Mouse (Mus musculus): ENCODE results near the gene Cmip.

Cmip gene

DNA sequence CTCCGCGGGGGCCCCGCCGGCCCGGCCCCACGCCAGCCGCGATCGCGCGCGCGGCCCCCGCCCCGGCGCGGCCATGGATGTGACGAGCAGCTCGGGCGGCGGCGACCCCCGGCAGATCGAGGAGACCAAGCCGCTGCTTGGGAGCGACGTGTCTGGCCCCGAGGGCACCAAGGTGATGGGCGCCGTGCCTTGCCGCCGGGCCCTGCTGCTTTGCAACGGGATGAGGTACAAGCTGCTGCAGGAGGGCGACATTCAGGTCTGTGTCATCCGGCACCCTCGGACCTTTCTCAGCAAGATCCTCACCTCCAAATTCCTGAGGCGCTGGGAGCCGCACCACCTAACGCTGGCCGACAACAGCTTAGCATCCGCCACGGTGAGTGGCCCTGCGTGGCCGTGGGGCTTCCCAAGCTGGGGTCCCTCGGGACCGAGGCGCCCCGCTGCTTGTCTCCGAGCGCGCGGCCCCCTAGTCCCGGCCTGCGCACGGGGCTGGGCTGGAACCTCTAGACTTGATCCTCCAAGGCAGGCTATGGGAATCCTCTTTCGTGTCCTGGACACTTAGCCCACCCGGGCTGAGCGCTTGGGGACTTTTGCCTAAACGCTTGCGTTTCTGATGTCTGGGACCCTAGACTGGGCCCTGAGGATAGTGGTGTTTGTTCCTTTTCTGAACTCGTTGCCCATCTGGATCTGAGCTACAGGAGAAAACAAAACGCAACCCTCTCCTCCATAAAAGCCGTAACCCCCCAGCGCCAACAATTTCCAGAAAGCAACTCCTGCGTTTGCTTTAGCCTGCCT lies at the start of gene Cmip:
TSS of gene Cmip (plus strand) at position 36 of the 792 bp plus-strand sequence.
- peak; percentile 48 for DNase-seq

DNA sequence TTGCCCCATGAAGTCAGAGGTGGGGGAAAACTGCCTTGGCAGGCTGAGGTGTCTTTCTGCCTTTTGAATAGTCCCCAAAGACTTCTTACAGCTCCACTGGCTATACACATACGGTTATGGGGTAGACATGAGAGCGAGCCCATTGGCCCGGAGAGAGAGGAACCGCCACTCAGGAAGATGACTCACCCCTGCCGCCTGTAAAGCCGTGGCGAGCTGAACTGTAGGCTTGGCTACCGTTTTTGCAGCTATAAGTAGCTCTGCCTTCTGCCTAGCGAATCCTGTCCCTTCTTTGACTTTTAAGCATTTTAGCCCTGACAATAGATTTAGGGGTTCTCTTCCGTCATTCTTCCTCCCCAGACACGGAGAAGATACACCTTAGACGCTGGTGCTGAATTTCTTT lies 47.7 kb upstream of the Cmip start:
- no peak for DNase-seq

DNA sequence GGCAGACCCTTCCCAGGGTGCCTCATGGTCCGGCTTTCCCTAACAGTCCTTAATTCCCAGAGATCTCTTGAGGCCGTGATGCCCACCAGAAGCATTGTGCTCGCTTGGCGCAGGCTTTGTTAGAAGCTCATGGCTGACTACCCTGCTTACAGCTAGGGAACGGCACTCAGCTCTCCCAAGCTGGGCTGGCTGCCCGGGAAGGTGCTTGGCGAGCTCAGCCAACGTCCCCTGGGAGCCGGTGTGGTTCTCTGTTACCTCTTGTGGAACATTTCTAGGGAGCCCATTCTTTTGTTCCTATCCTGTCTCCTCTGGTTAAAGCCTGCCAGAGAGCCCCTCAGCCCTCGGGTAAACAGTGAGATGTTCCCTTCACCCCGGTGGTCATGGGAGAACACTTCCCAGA lies 44.8 kb upstream of the Cmip start:
- DNase-seq, result no peak

DNA sequence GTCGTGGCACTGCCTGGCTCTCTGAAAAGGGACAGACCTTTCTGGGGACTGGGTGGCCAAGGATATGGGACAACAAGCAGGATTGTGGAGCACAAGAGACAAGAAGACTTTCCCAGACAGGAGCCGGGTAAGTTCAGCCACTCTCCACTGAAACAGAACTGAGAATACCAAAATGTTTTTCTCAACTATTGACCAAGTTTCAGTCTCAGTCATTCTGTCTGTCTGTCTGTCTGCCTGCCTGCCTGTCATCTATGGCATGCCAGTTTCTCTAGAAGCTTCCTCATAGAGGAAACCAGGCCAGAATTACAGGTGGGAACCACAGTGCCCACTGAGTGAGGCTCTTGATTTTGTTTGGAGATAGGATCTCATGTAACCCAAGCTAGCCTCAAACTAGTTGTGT lies 39.1 kb upstream of the Cmip start:
- no peak for DNase-seq

DNA sequence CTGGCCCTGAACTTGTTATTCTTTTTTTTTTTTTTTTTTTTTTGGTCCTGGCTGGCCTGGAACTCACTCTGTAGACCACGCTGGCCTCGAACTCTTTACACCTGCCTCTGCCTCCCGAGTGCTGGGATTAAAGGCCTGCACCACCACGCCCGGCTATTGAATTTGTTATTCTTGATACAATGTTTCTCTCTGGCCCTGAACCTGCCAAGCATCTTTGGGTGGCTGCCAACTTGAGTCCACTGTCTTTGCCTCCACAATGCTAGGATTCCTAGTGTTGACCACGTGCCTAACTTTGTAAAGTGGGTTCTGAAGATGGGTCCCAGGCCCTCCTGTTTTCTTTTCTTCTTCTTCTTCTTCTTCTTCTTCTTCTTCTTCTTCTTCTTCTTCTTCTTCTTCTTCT lies 34.5 kb upstream of the Cmip start:
- DNase-seq, result no peak

DNA sequence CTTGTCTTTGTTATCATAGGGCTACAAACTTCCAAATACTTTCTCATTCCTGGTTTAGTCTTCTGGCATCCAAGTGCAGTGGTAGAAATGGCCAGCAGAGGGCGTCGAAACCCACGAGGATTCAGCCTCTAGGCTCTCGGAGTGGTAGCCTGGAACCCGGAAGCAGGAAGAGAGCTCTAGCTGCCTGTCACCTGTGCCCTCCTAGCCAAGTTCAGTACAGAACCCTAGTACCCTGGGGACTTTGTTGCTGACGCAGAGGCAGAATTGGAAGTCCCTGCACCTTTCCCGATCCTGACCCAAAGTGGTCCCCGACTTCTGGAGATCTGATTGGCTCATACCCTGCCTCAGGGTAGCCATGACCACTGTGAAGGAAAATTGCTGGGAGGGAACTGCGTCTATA lies 32.2 kb upstream of the Cmip start:
- DNase-seq, result peak; percentile 81

DNA sequence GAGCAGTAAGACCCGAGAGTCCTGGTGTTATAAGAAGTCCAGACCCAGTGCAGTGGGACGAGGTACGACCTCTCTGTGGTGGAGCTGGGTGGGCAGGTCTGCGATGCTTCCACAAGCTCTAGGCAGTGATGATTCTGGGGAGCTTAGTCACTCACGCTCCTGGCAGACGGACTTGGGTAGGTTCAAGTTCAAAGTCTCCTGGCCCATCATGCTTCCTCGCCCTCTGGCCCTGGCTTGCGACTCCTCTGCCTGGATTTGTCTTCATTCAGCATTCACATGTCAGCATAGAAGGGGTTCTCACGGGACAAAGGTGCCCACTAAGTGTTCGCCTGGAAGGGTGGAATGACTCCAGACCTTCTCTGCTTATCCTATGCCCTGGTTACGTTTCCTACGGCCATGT lies 30.6 kb upstream of the Cmip start:
- DNase-seq, result no peak

DNA sequence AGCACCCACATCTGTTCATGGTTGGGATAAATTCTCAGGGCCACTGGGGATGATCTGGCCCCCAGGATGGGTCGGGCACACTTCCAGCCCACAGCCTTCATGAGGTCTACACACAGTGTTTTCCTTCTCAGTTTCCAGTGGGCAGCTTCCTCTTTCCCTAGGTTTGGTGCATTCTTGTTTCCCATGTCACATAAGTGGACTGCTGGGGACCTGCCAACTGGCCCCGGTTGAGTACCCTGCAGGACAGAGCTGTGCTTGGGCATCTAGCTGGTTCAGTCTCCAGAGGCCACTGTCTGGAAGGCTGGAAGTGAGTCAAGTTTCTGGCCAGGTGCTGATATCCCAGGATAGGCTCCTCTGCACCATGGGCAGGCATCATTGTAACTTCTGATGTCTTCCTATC lies 29.5 kb upstream of the Cmip start:
- no peak for DNase-seq

DNA sequence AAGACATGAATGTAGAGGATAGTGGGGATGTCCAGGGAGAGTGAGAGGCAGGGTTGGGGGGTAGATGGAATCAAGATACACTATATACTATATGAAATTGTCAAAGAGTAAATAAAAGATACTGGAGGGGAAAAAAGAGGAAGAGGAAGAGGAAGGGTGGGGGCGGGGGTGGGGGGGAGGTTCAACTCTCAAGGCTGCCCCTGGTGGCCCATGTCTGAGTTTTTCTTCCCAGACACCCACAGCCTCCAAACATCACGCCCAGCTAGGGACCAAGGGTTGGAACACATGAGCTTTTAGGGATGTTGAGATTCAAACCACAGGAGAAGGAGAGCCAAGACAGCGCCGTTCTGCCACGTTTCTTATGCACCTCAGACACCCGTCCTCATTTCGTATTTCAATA lies 23.7 kb upstream of the Cmip start:
- DNase-seq, result no peak

DNA sequence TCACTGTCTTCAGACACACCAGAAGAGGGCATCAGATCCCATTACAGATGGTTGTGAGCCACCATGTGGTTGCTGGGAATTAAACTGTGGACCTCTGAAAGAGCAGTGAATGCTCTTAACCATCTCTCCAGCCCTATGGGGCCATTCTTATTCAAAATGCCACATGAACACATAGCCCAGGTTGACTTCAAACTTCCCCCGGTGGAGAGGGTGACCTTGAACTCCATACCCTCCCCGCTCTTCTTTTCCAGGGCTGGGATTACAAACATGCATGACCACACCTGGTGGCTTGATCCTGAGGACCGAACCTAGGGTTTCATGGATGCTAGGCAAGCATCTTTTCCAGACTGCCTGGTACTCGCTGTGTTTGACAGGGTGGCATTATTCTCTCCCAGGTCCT lies 20.3 kb upstream of the Cmip start:
- DNase-seq, result no peak

DNA sequence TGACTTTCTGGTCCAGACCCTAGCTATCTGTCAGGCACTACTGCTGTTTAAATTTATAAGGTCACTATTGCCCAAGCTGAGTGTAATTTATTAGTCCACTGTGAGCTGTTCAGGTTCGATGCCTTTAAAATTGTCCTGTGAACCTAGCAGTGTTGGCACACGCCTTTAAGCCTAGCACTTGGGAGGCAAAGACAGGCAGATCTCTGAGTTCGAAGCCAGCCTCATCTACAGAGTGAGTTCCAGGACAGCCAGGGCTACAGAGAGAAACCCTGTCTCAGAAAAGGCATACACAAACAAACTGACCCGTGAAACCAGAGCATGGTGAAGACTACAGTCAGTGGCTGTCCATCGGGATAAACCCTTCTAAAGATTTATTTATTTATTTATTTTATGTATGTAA lies 16.5 kb upstream of the Cmip start:
- no peak for DNase-seq

DNA sequence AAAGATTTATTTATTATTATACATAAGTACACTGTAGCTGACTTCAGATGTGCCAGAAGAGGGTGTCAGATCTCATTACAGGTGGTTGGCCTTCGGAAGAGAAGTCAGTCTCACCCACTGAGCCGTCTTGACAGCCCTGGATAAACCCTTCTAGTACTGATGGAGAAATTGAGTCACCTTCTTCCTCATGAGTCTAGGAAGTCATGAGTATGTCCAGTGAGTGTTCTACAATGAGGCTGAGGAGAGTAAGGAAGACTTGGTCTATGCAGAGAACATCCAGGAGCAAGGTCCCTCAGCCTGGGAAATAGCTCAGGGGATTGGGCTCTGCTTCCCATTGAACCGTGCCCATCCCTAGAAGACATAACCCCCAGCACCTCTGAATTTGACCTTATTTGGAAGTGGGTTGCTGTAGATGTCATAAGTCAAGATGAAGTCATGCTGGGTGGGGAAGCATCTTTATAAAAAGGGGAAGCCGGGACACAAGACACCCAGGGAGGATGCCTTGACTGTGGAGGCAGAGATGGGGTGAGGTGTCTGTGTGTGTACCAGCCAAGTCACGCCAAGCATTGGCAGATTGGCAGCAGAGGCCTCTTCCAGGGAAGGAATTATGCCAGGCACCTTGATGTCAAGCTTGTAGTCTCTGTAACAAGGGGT lies 15.9 kb upstream of the Cmip start:
- no peak for DNase-seq

DNA sequence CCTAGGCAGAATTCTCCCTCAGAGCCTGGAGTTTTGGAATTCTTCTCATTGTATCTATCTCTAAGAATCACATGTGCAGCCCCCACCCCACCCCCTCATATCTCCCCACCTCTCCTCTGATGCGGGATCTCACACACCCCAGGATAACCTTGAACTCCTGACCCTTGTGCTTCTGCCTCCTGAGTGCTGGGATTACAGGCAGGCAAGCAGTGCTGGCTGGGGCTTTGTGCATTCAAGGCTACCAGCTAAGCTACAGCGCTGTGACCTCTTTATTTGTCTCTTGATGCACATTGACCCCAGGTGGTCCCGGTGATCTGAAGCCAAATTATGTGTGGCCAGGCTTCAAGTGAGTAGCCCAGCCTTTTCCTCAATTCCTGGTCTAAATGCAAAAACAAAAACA lies 15.0 kb upstream of the Cmip start:
- no peak for DNase-seq

DNA sequence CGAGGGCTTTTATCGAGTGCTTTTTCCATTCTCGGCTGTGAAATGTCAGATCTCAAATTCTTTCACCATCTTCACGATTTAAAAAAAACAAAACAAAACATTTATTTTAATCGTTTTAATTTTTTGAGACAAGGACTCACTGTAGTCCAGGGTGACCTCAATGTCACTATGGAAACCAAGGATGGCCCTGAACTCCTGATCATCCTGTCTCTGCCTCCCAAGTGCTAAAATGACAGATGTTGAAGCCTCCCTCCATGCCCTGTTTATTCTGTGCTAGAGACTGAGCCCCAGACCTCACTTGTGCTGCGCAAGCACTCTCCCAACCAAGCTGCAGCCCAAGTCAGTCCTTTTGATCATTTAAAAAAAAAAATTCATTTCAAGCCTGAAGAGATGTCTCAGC lies 14.6 kb upstream of the Cmip start:
- no peak for DNase-seq

DNA sequence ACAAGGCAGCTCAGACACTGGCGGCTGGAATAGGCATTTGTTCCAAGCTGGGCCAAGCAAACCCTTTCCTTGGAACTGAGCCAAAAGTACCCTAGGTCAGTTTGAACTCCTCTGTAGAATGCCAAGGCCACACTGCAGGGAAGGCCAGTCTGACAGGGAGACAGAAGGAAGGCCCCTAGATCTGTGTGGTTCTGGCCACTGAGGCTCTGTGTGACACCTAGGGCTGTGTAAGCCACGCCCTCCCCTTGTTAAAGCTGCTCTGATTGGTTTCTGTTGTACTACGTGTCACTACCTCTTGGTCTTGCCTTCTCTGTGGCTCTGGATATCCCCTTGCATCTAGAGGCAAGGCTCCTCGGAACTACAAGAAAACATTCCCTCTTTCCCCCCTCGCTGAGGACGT lies 12.3 kb upstream of the Cmip start:
- no peak for DNase-seq

DNA sequence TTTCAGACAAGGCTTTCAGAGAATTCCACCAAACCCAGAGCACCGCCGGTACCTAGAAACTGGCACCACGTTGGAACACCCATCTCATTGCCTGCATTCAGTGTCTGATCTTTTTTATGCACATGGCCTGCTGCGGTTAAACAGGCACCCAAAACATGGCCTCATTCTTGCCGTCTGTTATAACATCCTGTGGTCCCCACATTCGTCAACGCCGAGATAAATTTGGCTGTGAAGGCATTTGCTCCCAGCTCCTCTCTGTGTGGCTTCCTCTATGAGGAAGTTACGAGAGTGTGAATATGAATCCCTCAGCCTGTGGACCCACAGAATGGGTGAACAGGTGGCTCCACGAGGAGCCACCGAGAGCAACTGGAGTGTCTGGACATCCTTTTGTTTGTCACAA lies 8.5 kb upstream of the Cmip start:
- no peak for DNase-seq

DNA sequence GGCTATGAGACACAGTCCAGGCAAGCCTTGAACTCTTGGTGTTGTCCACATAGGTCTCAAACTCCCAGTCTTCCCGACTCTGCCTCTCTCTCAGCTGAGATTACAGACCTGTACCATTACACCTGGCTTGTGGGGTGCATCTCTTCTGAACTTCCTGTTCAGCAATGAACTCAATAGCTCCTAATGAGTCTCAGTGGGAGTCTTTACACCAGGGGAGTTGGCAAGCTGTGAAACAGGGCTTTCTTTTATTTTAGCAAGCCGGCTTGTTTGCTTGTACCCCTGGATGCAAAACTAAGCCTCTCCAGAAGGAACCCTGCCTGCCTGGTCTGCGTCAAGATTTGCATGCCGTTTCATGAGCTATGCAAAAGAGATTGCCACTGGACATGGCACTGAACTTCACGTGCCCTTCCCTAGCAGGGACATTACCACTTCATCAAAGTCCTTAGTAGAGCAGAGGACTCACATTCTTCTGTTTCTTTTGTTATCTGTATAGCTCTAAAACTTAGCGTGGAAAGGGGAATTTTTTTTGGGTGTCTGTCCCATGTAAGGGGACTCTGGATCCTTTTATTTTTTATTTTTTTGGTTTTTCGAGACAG lies 5.7 kb upstream of the Cmip start:
- DNase-seq, result no peak

DNA sequence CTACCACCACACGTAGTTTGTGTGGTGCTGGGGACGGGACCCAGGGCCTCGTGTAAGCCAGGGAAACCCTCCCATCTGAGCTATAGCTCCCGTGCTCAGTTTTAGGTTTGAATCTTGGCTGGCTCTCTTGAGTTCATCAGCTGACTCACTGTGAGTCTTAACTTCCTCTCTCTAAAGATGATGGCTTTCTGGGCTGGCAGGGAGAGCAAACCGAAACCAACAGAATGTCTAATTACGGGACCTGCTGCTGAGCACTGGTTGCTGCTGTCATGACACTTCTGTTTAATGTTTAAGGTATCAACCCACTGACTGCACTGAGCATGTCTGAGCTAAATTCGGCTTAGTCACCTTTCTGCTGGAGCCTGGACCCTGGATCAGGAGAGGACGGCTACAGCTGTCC lies 4.2 kb upstream of the Cmip start:
- no peak for DNase-seq

DNA sequence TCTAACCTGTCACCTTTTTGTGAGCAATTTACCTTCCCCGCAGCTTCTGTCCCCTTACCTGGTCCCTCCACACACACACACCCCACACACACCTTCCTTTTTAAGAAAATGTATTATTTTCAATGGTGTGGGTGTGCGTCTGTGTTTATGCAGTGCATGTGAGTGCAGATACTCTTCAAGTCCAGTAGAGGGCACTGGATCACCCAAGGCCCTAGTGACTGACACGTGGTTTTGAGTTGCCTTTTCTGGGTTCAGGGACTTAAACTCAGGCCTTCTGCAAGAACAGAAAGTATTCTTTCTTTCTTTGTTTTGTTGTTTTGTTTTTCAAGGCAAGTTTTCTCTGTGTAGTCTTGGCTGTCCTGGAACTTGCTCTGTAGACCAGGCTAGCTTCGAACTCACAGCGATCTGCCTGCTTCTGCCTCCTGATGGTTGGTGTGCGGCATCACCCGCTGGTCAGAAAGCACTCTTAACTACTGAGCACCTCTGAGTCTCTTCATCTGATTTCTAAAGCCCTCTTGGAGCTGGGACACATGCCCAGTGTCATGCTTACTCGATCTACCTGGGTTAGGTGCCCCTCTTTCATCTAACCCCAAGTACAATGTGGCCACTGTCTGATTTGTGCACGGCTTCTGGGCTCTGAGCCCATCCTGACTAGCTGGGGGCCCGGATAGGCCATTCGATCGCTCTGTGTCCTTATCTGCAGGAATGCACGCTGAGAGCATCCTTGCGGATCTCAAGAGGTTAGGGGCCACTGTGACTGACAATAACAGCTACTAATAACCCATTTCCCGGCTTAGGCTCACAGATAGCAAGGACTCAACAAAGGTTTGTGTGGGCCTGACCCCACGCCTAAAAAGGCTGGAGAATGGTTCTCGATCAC lies 3.2 kb upstream of the Cmip start:
- DNase-seq, result no peak

DNA sequence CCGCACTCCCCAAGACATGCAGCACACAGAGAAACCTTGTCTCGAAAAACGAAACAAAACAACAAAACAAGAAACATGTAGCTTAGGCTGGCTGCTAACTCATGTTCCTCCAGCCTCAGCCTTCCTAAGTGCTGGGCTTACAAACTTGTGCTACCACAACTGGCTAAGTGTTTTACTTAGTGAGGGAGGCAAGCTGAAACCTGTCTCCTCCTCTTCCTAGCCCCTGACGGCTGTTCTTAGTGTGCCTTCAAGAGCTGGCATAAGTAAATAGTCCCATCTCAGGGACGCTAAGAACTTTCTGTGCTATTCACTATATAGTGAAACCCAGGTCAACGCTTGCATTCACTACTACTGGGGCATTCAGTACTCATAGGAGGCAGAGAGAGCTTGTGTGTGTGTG lies 2.4 kb upstream of the Cmip start:
- no peak for DNase-seq

DNA sequence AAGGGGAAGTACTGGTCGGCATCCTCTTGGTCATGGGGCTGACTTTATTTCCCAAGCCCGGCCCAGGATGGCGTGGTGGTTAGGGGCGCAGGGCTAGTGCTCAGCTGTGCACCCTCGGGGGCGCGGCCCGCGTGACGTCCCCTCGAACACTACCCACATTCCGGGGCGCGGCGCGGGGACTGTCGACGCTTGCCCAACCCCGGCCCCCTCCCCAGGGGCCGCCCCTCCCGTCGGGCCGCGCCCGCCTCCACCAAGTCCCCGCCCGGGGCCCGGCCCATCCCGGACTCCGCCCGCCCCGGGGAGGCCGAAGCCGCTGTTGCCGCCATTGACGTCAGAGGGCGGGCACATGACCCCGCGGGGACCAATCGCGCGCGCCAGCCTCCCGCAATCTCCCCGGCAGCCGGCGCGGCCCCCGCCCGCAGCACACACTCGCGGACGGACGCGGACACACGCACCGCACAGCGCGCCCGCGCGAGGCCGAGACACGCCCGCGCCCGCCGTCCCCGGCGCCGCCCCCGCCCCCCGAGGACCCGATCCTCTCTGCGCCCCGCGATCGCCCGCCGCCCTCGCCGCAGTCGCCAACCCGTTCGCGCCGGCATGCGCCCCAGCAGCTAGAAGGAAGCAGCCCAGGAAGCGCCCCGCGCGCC lies 449 bp upstream of the Cmip start:
- peak; percentile 92 for DNase-seq

DNA sequence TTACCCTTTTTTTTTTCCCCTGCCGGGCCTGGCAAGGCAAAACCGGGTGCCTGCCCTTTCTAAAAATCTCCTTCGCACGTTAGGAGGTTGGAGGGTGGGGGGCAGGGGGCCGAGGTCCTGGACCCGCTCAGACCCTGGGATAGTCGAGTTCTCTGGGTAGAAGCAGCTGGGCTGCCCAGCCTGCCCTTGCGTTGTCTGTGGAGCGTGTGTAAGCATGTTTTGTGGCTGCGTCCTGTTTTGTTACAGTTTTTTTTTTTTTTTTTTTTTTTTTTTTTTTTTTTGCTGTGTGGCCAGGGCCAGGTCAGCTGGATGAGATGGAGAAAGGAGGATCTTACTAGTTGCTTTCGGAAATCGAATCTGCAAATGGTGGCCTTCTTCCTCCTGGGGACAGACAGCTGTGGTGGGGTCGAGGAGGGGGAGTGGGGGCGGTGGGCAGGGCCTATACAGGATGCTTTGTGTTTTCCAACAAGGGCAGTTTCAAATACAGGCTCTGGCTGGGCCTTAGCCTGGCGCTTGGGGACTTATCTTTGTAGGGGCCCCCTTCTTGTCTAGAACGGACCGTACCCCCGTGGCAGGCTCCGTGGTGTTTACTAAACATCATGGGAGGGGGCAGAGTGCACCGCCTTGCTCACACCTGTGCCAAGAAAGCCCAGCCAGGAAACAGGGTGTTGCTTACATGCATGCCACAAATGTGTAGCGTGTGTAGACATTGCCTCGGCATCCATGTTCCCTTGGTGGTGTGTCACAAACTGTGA lies 1.1 kb downstream of the Cmip start:
- no peak for DNase-seq

All from cerebellum, adult 8-10 months (tissue).